Mouse (Mus musculus): ENCODE measurements around the gene Myog. TPM values are rescaled to one million over a fixed set of nuclear protein-coding genes. Genes with fewer than 3 reads are reported as not detected.

Gene Myog
- polyA plus RNA-seq, 1 experiment: 22.0 TPM

DNA sequence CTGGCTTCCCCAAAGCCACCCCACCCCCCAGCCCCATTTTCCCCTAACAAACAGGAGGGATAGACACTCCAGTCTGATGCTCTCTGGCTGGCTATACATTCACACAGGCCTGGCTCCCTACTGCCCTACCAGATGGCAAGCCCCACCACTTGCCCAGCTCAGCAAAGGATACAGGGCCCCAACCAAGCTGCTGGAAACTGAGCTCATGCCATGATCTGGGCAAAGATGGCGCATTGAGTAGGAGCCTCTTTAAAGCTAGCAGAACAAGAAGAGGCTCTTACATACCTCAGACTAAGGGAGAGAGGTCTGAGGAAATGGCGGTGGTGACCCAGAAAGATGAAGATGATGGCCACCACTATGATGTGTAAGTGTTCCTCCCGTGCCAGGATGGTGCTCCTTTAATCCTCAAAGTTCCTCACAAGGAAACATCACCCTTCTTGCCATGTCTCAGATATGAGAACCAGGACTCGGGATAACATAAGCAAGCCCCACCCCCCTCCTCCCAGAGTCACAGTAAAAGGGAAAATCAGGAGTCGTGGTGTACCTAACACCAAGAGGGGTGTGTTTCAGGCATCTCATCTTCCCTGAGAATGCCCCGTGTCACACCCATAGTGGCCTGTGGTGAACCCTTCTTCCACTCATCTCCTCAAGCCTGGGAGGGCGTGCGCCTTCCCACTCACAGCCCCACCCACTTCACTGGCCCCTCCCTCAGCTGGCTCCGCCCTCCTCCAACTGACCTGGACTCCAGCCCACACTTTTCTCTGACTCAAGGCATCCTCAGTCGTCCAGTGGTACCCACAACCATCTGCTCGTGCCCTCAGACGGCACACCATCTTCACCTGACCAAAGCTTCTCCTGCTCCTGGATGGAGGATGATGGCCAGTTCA lies 46.4 kb downstream of the Myog start:
- Histone ChIP-seq H3K27me3 (ENCODE audit: control insufficient read depth, insufficient read depth, insufficient read length) (no peaks in the 10 kb centered on the region), H3K79me3 (ENCODE audit: low read depth) (no peaks in the 10 kb centered on the region), H3ac (ENCODE audit: control insufficient read depth, insufficient read length, low read depth) (no peak overlapping the region), H3K79me2 (ENCODE audit: control insufficient read depth, insufficient read depth) (no peaks in the 10 kb centered on the region), H3K4me3 (ENCODE audit: insufficient read depth, poor library complexity, severe bottlenecking) (no peak overlapping the region), H3K36me3 (ENCODE audit: control insufficient read depth, insufficient read depth) (no peaks in the 10 kb centered on the region)
- no peak for TF ChIP-seq MAX (IDR thresholded peaks at IDR 0.05)
- TF ChIP-seq MYOD1 (IDR thresholded peaks at IDR 0.05; ENCODE audit: control insufficient read depth, insufficient read length, low read depth): no peak
- no peak for TF ChIP-seq USF1 (IDR thresholded peaks at IDR 0.05; ENCODE audit: low read depth)
- no peak for TF ChIP-seq CTCF (IDR thresholded peaks at IDR 0.05; ENCODE audit: control insufficient read depth, insufficient read depth, insufficient read length)
- no peak for TF ChIP-seq MYOG (IDR thresholded peaks at IDR 0.05; ENCODE audit: control insufficient read depth, extremely low read depth, insufficient read length)

DNA sequence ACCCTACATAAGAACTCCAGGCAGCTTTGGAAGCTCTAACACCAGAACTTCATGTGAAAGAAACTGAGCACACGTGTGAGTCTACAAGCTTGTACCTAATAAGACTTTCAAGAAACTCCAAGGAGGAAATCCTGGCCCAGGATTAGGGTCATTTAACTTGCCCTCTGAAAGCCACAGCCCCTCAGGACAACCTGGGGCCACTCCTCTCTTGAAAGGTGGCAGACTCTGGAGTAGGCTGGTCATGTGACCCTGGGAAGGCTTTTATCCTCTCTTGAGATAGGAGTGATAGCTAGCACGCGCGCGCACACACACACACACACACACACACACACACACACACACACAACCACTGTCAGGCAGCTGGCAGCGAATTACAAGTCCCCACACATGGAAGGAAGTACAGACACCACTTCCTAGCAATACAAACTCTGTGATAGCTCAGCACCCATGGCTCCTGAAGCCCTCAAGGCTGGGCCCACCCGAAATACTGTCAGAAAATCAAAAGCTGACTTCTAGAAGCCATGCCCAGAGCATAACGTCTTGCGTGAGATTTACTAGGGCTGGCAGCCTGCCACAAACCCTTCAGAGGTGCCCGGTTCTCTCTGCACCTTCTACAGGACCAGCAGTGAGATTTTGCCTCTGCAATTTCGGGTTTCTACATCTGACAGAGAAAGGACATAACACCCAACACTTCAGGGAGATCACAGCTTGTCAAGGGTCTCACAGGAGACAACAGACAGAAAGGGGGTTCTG lies 47.3 kb downstream of the Myog start:
- no peaks in the 10 kb centered on the region for H3K36me3 ChIP-seq (ENCODE audit: control insufficient read depth, insufficient read depth)
- TF ChIP-seq MYOD1 (IDR thresholded peaks at IDR 0.05; ENCODE audit: control insufficient read depth, insufficient read length, low read depth): no peak
- TF ChIP-seq CEBPB (IDR thresholded peaks at IDR 0.05; ENCODE audit: low read depth): no peak
- TF ChIP-seq MYOG (IDR thresholded peaks at IDR 0.05; ENCODE audit: control insufficient read depth, extremely low read depth, insufficient read length): no peak
- H3K79me2 ChIP-seq (ENCODE audit: control insufficient read depth, insufficient read depth): no peaks in the 10 kb centered on the region
- no peak overlapping the region for H3ac ChIP-seq (ENCODE audit: control insufficient read depth, insufficient read length, low read depth)
- H3K27me3 ChIP-seq (ENCODE audit: control insufficient read depth, insufficient read depth, insufficient read length): no peaks in the 10 kb centered on the region
- no peak overlapping the region for H3K4me3 ChIP-seq (ENCODE audit: insufficient read depth, poor library complexity, severe bottlenecking)
- no peaks in the 10 kb centered on the region for H3K79me3 ChIP-seq (ENCODE audit: low read depth)

DNA sequence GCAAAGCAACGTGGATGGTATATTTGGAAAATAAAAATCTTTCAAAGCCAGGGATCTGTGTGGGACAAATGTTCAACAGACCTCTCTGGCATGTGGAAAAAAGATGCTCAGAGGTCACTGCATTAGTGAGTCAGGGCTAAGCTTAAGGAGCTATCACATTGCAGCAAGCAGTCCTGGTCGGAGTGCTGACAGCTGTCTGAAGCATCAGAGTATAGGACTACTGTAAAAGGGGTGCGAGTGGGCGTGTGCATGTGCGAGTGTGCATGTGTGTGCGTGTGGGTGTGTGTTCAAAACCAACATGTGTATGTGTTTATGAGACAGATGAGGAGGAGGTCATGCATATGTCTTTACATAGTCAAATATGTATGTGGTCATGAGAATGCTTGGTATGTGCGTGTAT lies 49.4 kb downstream of the Myog start:
- no peaks in the 10 kb centered on the region for H3K27me3 ChIP-seq (ENCODE audit: control insufficient read depth, insufficient read depth, insufficient read length)
- no peak overlapping the region for H3K4me3 ChIP-seq (ENCODE audit: insufficient read depth, poor library complexity, severe bottlenecking)
- no peaks in the 10 kb centered on the region for H3K79me3 ChIP-seq (ENCODE audit: low read depth)

DNA sequence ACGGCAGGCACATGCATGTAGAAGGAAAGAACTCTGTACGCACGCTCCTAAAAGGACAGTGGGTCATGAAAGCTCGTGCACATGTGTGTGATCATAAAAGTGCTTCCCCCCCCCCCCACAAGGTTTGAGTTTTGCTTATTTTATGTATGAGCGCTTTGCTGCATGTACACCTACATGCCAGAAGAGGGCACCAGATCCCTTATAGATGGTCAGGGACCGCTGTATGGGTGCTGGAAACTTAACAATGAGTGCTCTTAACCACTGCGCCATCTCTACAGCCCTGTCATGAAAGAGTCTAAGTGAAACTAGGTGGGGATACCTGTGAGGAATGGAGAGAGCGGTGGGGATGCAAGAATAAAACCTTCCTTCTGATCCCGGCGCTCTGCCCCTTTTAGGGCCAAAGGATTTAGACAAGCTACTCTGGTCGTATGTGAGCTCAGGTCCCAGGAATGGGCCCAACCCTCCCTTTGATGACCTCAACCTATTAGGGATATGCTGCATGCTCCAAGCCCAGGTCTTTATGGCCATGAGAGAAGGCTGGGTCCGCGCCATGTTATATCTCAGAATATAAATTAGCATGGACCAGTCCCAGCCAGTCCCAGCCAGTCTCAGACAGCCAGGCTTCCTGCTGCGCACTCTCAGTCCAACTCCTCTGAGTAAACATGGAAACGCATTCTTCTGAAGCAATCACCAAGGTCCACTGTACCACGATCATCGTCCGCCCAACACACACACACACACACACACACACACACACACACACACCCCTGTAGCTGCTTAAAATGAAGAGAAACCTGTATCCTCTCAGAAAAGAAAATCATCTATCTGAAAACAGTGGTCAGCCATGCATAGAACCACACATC lies 50.2 kb downstream of the Myog start:
- TF ChIP-seq MYOG (IDR thresholded peaks at IDR 0.05; ENCODE audit: control insufficient read depth, extremely low read depth, insufficient read length) (no peak), USF1 (IDR thresholded peaks at IDR 0.05; ENCODE audit: low read depth) (no peak), MYOD1 (IDR thresholded peaks at IDR 0.05; ENCODE audit: control insufficient read depth, insufficient read length, low read depth) (no peak), CTCF (IDR thresholded peaks at IDR 0.05; ENCODE audit: control insufficient read depth, insufficient read depth, insufficient read length) (no peak)
- H3K4me3 ChIP-seq (ENCODE audit: insufficient read depth, poor library complexity, severe bottlenecking): no peak overlapping the region
- H3ac ChIP-seq (ENCODE audit: control insufficient read depth, insufficient read length, low read depth): no peak overlapping the region
- H3K79me2 ChIP-seq (ENCODE audit: control insufficient read depth, insufficient read depth): no peaks in the 10 kb centered on the region
- no peaks in the 10 kb centered on the region for H3K27me3 ChIP-seq (ENCODE audit: control insufficient read depth, insufficient read depth, insufficient read length)
- no peaks in the 10 kb centered on the region for H3K79me3 ChIP-seq (ENCODE audit: low read depth)
- H3K36me3 ChIP-seq (ENCODE audit: control insufficient read depth, insufficient read depth): peaks cover 3% of the 10 kb centered on the region

More for the DNA sequence above, 49.4 kb downstream of the Myog start:
- Histone ChIP-seq H3K36me3 (ENCODE audit: control insufficient read depth, insufficient read depth) (no peaks in the 10 kb centered on the region), H3ac (ENCODE audit: control insufficient read depth, insufficient read length, low read depth) (no peak overlapping the region), H3K79me2 (ENCODE audit: control insufficient read depth, insufficient read depth) (no peaks in the 10 kb centered on the region)
- TF ChIP-seq CTCF (IDR thresholded peaks at IDR 0.05; ENCODE audit: control insufficient read depth, insufficient read depth, insufficient read length): no peak
- TF ChIP-seq FOSL1 (IDR thresholded peaks at IDR 0.05; ENCODE audit: insufficient read depth, low read length, poor library complexity, severe bottlenecking): no peak
- no peak for TF ChIP-seq MYOG (IDR thresholded peaks at IDR 0.05; ENCODE audit: control insufficient read depth, extremely low read depth, insufficient read length)
- no peak for TF ChIP-seq MAX (IDR thresholded peaks at IDR 0.05)
- TF ChIP-seq CEBPB (IDR thresholded peaks at IDR 0.05; ENCODE audit: low read depth): no peak
- TF ChIP-seq USF1 (IDR thresholded peaks at IDR 0.05; ENCODE audit: low read depth): no peak
- no peak for TF ChIP-seq MYOD1 (IDR thresholded peaks at IDR 0.05; ENCODE audit: control insufficient read depth, insufficient read length, low read depth)

DNA sequence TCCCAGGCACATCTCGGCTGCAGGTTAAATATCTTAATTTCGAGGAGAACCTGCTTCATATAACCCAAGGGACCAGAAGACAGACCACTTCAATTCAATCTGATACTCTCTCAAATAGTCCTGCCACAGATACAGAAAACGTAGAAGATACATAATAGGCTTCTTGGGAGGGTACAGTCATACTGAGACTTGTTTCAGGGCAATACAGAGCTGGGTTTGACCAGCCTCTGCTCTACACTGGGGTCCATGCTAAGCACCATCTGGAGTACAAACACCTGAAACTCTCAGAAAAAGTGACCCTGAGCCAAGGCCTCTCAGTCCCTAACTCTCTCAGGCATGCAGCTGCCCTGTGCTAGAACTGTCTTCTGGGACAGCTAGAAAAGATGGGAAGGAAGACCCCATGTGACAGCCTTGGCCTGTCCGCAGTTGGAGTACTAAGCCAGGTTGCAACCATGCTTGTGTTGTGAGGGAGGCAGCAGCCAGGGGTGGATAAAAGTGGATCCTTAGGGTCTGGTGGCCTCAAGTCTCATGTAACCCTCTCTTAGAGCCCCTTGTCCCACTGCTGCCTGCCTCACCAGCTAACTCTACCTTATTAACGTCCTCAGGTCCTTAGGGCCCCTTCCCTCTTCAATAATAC lies 52.0 kb downstream of the Myog start:
- no peak overlapping the region for H3ac ChIP-seq (ENCODE audit: control insufficient read depth, insufficient read length, low read depth)
- H3K36me3 ChIP-seq (ENCODE audit: control insufficient read depth, insufficient read depth): peaks cover 16% of the 10 kb centered on the region

More for the DNA sequence above, 52.0 kb downstream of the Myog start:
- Histone ChIP-seq H3K27me3 (ENCODE audit: control insufficient read depth, insufficient read depth, insufficient read length) (no peaks in the 10 kb centered on the region), H3K79me2 (ENCODE audit: control insufficient read depth, insufficient read depth) (no peaks in the 10 kb centered on the region), H3K79me3 (ENCODE audit: low read depth) (no peaks in the 10 kb centered on the region), H3K4me3 (ENCODE audit: insufficient read depth, poor library complexity, severe bottlenecking) (no peak overlapping the region)
- TF ChIP-seq USF1 (IDR thresholded peaks at IDR 0.05; ENCODE audit: low read depth) (no peak), MYOG (IDR thresholded peaks at IDR 0.05; ENCODE audit: control insufficient read depth, extremely low read depth, insufficient read length) (no peak)

Other genes starting within 250 kb of the Myog start
- 10.2 TPM for gene Btg2, start 210.9 kb upstream of the Myog start, polyA plus RNA-seq (2012; fragmentation: generic; extraction: Trizol)
- 0.02 TPM for gene Chit1, start 178.7 kb upstream of the Myog start, polyA plus RNA-seq (2012; fragmentation: generic; extraction: Trizol)
- gene Chil1, start 107.8 kb upstream of the Myog start, polyA plus RNA-seq (2012; fragmentation: generic; extraction: Trizol): 0.08 TPM
- 1.4 TPM for gene Mybph, start 96.5 kb upstream of the Myog start, polyA plus RNA-seq (2012; fragmentation: generic; extraction: Trizol)
- 0.05 TPM for gene Adora1, start 54.6 kb upstream of the Myog start, polyA plus RNA-seq (2012; fragmentation: generic; extraction: Trizol)
- 0.35 TPM for gene Ppfia4, start 42.9 kb downstream of the Myog start, polyA plus RNA-seq (2012; fragmentation: generic; extraction: Trizol)
- 85.2 TPM for gene Tmem183a, start 72.0 kb downstream of the Myog start, polyA plus RNA-seq (2012; fragmentation: generic; extraction: Trizol)
- not detected for gene 4933406M09Rik, start 96.0 kb downstream of the Myog start, polyA plus RNA-seq (2012; fragmentation: generic; extraction: Trizol)
- 68.4 TPM for gene Cyb5r1, start 115.6 kb downstream of the Myog start, polyA plus RNA-seq (2012; fragmentation: generic; extraction: Trizol)
- 65.7 TPM for gene Adipor1, start 125.4 kb downstream of the Myog start, polyA plus RNA-seq (2012; fragmentation: generic; extraction: Trizol)
- 6.5 TPM for gene Klhl12, start 165.5 kb downstream of the Myog start, polyA plus RNA-seq (2012; fragmentation: generic; extraction: Trizol)
- 15.6 TPM for gene Rabif, start 204.7 kb downstream of the Myog start, polyA plus RNA-seq (2012; fragmentation: generic; extraction: Trizol)